Mouse (Mus musculus) intestine, embryonic 16.5 days (tissue): ENCODE results near the gene Asxl2. TPM values are rescaled to one million over a fixed set of nuclear protein-coding genes. Genes with fewer than 3 reads are reported as not detected.
"Not testable (repeated sequence)": the region's sequence is repeated elsewhere in the genome, so short reads cannot be mapped to it uniquely, and the experiment has no call there.

Experiments used
- ATAC-seq: fragments of 200-750 bp; cut with Nextera tagmentation; 2 replicates; pipeline ENCODE4 v1.8.0; 2017; ENCODE audit warnings: moderate TSS enrichment, moderate library complexity
- H3K27ac ChIP-seq: fragments of 300-500 bp; sonication (generic); 2 replicates; pipeline ENCODE4 v1.5.1; 2014; ENCODE audit warnings: mild to moderate bottlenecking, low read length
- H3K27me3 ChIP-seq: fragments of 300-500 bp; sonication (generic); replicated peaks from 2 replicates; pipeline ENCODE4 v1.6.1; 2014; ENCODE audit warnings: low read length, control low read depth, mixed read lengths; ENCODE audit not compliant: control insufficient read depth, insufficient read depth
- H3K36me3 ChIP-seq: fragments of 300-500 bp; sonication (generic); 2 replicates; pipeline ENCODE4 v1.6.1; 2014; ENCODE audit warnings: low read length, control low read depth; ENCODE audit not compliant: control insufficient read depth, insufficient read depth
- H3K4me1 ChIP-seq: fragments of 300-500 bp; sonication (generic); 2 replicates; pipeline ENCODE4 v1.6.1; 2014; ENCODE audit warnings: low read length, control low read depth, mixed read lengths; ENCODE audit not compliant: control insufficient read depth, insufficient read depth
- H3K4me2 ChIP-seq: fragments of 300-500 bp; sonication (generic); 2 replicates; pipeline ENCODE4 v1.6.1; 2014; ENCODE audit warnings: low read depth, low read length, control low read depth
- H3K4me3 ChIP-seq: fragments of 300-500 bp; sonication (generic); 2 replicates; pipeline ENCODE4 v1.5.1; 2014; ENCODE audit warnings: mild to moderate bottlenecking, low read length
- H3K9ac ChIP-seq: fragments of 300-500 bp; sonication (generic); 2 replicates; pipeline ENCODE4 v1.6.1; 2014; ENCODE audit warnings: low read depth, low read length
- H3K9me3 ChIP-seq: fragments of 300-500 bp; sonication (generic); 2 replicates; pipeline ENCODE4 v1.6.1; 2016; ENCODE audit warnings: low read length, control low read depth; ENCODE audit not compliant: control insufficient read depth
- WGBS: fragments of 180-500 bp; shearing (Covaris S2); extraction: QIAGEN DNeasy Blood & Tissue Kit; methylation state at CpG from one replicate; pipeline ENCODE4 v1.1.7; 2014; 5-methylcytosine and 5-hydroxymethylcytosine counted together
- polyA plus RNA-seq: library from polyadenylated mRNA; unstranded; fragments of >200 nt; fragmentation: Nextera tagmentation; extraction: Ambion mirVana; gene quantifications from 2 replicates; pipeline ENCODE4 v1.2.1, GENCODE M21; 2015

The Asxl2 gene
- polyA plus RNA-seq, 1 experiment from 2014 or later: 14.4 TPM

- Histone ChIP-seq H3K4me2 (no peak overlapping the region), H3K9ac (no peak overlapping the region), H3K36me3 (no peaks in the 10 kb centered on the region), H3K27me3 (no peaks in the 10 kb centered on the region), H3K9me3 (no peaks in the 10 kb centered on the region), H3K4me3 (no peak overlapping the region), H3K27ac (no peak overlapping the region), H3K4me1 (no peaks in the 10 kb centered on the region)
- 79% methylated on average over 1 of the region's 1 CpGs for WGBS
- ATAC-seq: 0 out of 2 replicates have a peak, but pooled peaks have one; percentile 4
Measured at GRCm38 (mm10) chr12:3391276-3391675, 35.4 kb upstream of the Asxl2 start.

GRCm38 (mm10) chr12:3393140-3393539, 33.5 kb upstream of the Asxl2 start:
- H3K27me3 ChIP-seq: no peaks in the 10 kb centered on the region
- H3K9me3 ChIP-seq: no peaks in the 10 kb centered on the region
- H3K4me3 ChIP-seq: no peak overlapping the region
- H3K36me3 ChIP-seq: no peaks in the 10 kb centered on the region
- no peak for ATAC-seq
- 75% methylated on average over 4 of the region's 4 CpGs for WGBS
- no peak overlapping the region for H3K27ac ChIP-seq
- no peak overlapping the region for H3K4me2 ChIP-seq
- no peaks in the 10 kb centered on the region for H3K4me1 ChIP-seq
- no peak overlapping the region for H3K9ac ChIP-seq

GRCm38 (mm10) chr12:3396931-3397330, 29.7 kb upstream of the Asxl2 start:
- Histone ChIP-seq H3K4me1 (no peaks in the 10 kb centered on the region), H3K4me2 (no peak overlapping the region), H3K36me3 (no peaks in the 10 kb centered on the region), H3K27me3 (no peaks in the 10 kb centered on the region), H3K27ac (no peak overlapping the region), H3K9me3 (no peaks in the 10 kb centered on the region), H3K9ac (no peak overlapping the region), H3K4me3 (no peak overlapping the region)
- ATAC-seq: no peak
- WGBS: 90% methylated on average over 8 of the region's 8 CpGs

- not testable (repeated sequence) for H3K4me3 ChIP-seq, H3K9me3 ChIP-seq, ATAC-seq, H3K4me2 ChIP-seq, H3K27me3 ChIP-seq, H3K4me1 ChIP-seq, H3K9ac ChIP-seq, H3K27ac ChIP-seq, H3K36me3 ChIP-seq
- 88% methylated on average over 3 of the region's 3 CpGs for WGBS
Measured at GRCm38 (mm10) chr12:3405662-3406061, 21.0 kb upstream of the Asxl2 start.

GRCm38 (mm10) chr12:3406585-3406984, 20.1 kb upstream of the Asxl2 start:
- Histone ChIP-seq H3K9ac (no peak overlapping the region), H3K36me3 (no peaks in the 10 kb centered on the region), H3K27ac (no peak overlapping the region), H3K4me3 (no peak overlapping the region), H3K27me3 (no peaks in the 10 kb centered on the region), H3K4me1 (no peaks in the 10 kb centered on the region), H3K4me2 (no peak overlapping the region), H3K9me3 (no peaks in the 10 kb centered on the region)
- 90% methylated on average over 6 of the region's 6 CpGs for WGBS
- ATAC-seq: no peak

- Histone ChIP-seq H3K4me3 (no peak overlapping the region), H3K4me2 (no peak overlapping the region), H3K27me3 (no peaks in the 10 kb centered on the region), H3K36me3 (peaks cover 2% of the 10 kb centered on the region; the same call in 1 of the 2 replicates), H3K9ac (no peak overlapping the region), H3K27ac (no peak overlapping the region), H3K4me1 (no peaks in the 10 kb centered on the region), H3K9me3 (0 out of 2 replicates have a peak, but pooled peaks cover 7% of the 10 kb centered on the region)
- 88% methylated on average over 4 of the region's 4 CpGs for WGBS
- ATAC-seq: no peak
Measured at GRCm38 (mm10) chr12:3414956-3415355, 11.7 kb upstream of the Asxl2 start.

GRCm38 (mm10) chr12:3418761-3419160, 7.9 kb upstream of the Asxl2 start:
- Histone ChIP-seq H3K9me3 (0 out of 2 replicates have a peak, but pooled peaks cover 7% of the 10 kb centered on the region), H3K36me3 (peaks cover 2% of the 10 kb centered on the region; the same call in 1 of the 2 replicates), H3K4me3 (no peak overlapping the region), H3K9ac (no peak overlapping the region), H3K27me3 (no peaks in the 10 kb centered on the region), H3K27ac (no peak overlapping the region), H3K4me1 (no peaks in the 10 kb centered on the region), H3K4me2 (no peak overlapping the region)
- WGBS: 84% methylated on average over 3 of the region's 3 CpGs
- ATAC-seq: no peak

GRCm38 (mm10) chr12:3420519-3420918, 6.1 kb upstream of the Asxl2 start:
- no peak for ATAC-seq
- no peak overlapping the region for H3K4me3 ChIP-seq
- H3K36me3 ChIP-seq: no peaks in the 10 kb centered on the region
- H3K9me3 ChIP-seq: no peaks in the 10 kb centered on the region
- H3K27ac ChIP-seq: no peak overlapping the region
- no peak overlapping the region for H3K9ac ChIP-seq
- WGBS: 81% methylated on average over 2 of the region's 2 CpGs
- no peak overlapping the region for H3K4me2 ChIP-seq
- no peaks in the 10 kb centered on the region for H3K27me3 ChIP-seq
- H3K4me1 ChIP-seq: peaks cover 4% of the 10 kb centered on the region; the same call in 1 of the 2 replicates

GRCm38 (mm10) chr12:3422786-3423185, 3.9 kb upstream of the Asxl2 start:
- H3K9me3 ChIP-seq: no peaks in the 10 kb centered on the region
- no peaks in the 10 kb centered on the region for H3K36me3 ChIP-seq
- no peaks in the 10 kb centered on the region for H3K27me3 ChIP-seq
- no peak overlapping the region for H3K9ac ChIP-seq
- no peak overlapping the region for H3K4me3 ChIP-seq
- no peak for ATAC-seq
- H3K4me1 ChIP-seq: peaks cover 4% of the 10 kb centered on the region; the same call in 1 of the 2 replicates
- WGBS: 88% methylated on average over 1 of the region's 1 CpGs
- no peak overlapping the region for H3K4me2 ChIP-seq
- no peak overlapping the region for H3K27ac ChIP-seq

- Histone ChIP-seq H3K27me3 (no peaks in the 10 kb centered on the region), H3K9me3 (no peaks in the 10 kb centered on the region), H3K4me1 (peaks cover 7% of the 10 kb centered on the region; the same call in 1 of the 2 replicates), H3K4me3 (no peak overlapping the region), H3K4me2 (no peak overlapping the region), H3K27ac (no peak overlapping the region), H3K36me3 (no peaks in the 10 kb centered on the region), H3K9ac (no peak overlapping the region)
- WGBS: 63% methylated on average over 2 of the region's 2 CpGs
- ATAC-seq: no peak
Measured at GRCm38 (mm10) chr12:3424179-3424578, 2.5 kb upstream of the Asxl2 start.
